Mouse (Mus musculus) small intestine, adult 2 months (tissue): ENCODE results near the gene Rilp. TPM values are rescaled to one million over a fixed set of nuclear protein-coding genes. Genes with fewer than 3 reads are reported as not detected.

ENCODE experiments used
- H3K27ac ChIP-seq: fragments of 200-500 bp; 2 replicates; pipeline ENCODE4 v1.5.1; 2012; ENCODE audit warnings: low read depth, low read length, control low read depth, inconsistent platforms; ENCODE audit not compliant: insufficient read depth
- H3K27me3 ChIP-seq: fragments of 200-500 bp; 2 replicates; pipeline ENCODE4 v1.6.1; 2012; ENCODE audit warnings: mild to moderate bottlenecking, moderate library complexity, low read length, inconsistent platforms; ENCODE audit not compliant: control insufficient read depth, insufficient read depth
- H3K36me3 ChIP-seq: fragments of 200-500 bp; 2 replicates; pipeline ENCODE4 v1.6.1; 2012; ENCODE audit warnings: mild to moderate bottlenecking, low read length, control low read depth, inconsistent platforms; ENCODE audit not compliant: control insufficient read depth, insufficient read depth
- H3K4me1 ChIP-seq: fragments of 200-500 bp; 2 replicates; pipeline ENCODE4 v1.6.1; 2012; ENCODE audit warnings: low read length, inconsistent platforms, mixed read lengths; ENCODE audit not compliant: control insufficient read depth, insufficient read depth, insufficient read length
- H3K4me3 ChIP-seq: fragments of 200-500 bp; 2 replicates; pipeline ENCODE4 v1.5.1; 2012; ENCODE audit warnings: low read depth, mild to moderate bottlenecking, control low read depth, inconsistent platforms, low read length, moderate library complexity
- CTCF ChIP-seq: fragments of 200-500 bp; IDR thresholded peaks from 2 replicates; pipeline ENCODE4 v1.5.1; 2012; ENCODE audit warnings: low read depth, mild to moderate bottlenecking, control low read depth, inconsistent platforms, low read length, moderate library complexity, mixed read lengths; ENCODE audit not compliant: insufficient replicate concordance, insufficient read length; ENCODE audit errors: extremely low read depth
- POLR2A ChIP-seq: fragments of 200-500 bp; IDR thresholded peaks from 2 replicates; pipeline ENCODE4 v1.6.1; 2012; ENCODE audit warnings: low read depth, mild to moderate bottlenecking, control low read depth, inconsistent platforms, low read length, moderate library complexity
- WGBS: fragments of 180-500 bp; shearing (Covaris S2); methylation state at CpG from one replicate; pipeline ENCODE4 v1.1.7; 2018; 5-methylcytosine and 5-hydroxymethylcytosine counted together
- polyA plus RNA-seq: library from polyadenylated mRNA; depleted of rRNA; stranded (reverse); fragments of >200 nt; gene quantifications from 2 replicates; pipeline ENCODE4 v1.2.3, GENCODE M21; 2012

The Rilp gene
- polyA plus RNA-seq, 1 experiment, result 15.0 TPM

DNA sequence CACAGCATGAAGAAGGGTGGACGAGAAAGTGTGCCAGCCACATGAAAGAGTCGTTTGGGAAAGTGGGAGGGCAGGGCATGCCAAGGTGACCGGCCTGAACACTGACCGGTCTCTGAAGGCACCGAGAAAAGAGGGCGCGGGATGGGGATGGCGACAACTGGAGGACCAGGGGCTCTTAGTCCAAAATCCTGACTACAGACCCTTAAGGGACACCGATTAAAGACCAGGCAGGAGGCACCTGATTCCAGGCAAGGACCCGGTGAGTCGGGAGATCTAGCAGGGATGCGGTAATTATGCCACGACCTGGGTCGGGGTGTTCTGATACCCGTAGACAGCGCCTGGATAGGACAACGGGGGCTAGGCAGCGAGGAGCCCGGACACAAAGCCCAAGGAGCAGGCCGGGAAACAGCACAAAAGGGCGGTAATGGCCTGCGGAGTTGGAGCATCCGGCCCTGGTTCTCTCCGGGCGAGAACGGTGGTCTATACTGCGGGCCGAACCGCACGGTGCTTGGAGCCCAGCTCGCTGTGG is 21.0 kb downstream of the Rilp start:
- Histone ChIP-seq H3K36me3 (no peaks in the 10 kb centered on the region), H3K27me3 (no peaks in the 10 kb centered on the region), H3K27ac (peak overlapping the region; percentile 91), H3K4me1 (peaks cover 2% of the 10 kb centered on the region), H3K4me3 (peak overlapping the region; percentile 75)
- WGBS, result under 1% methylated on average over 31 of the region's 31 CpGs
- TF ChIP-seq CTCF (no peak), POLR2A (no peak)

DNA sequence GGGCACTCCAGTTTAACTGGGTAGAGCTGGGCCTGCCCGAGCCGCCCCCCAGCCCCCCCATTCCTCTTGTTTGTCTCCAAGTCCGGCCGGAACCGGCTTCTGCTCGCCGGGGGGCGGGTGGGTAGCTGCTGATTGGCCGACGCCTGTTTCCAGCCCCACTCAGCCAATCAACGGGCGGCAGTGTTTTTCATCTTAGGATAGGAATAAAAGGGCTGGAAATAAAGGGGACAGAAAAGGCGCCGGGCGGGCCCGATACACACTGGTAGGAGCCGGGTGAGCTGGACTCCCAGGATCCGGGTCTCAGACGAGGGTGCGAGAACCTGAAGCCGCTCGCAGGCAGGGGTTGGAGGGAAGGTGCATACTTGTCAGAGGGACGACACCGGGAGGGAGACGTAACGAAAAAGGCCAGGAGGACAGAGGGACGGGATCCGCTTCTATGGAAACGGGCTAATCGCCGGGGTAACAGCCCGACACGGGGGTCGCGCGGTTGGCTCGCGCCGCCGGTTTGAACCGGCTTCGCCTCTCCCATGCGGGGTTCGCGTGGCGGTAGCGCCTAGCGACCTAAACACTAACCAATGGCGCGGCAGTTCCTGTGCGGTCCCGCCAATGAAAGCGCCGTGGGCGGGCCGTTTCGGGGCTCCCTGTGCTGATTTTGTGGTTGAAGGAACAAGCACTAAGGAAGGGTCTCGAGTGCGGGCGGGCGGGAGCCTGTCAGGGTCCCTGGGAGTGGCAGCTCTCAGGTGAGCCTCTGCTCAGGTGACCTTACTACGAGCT is 21.8 kb downstream of the Rilp start, which contains the start of gene Slc43a2:
TSS of gene Slc43a2 (plus strand) at position 226 of the 774 bp plus-strand sequence.
- Histone ChIP-seq H3K27ac (peak within 1 kb of the TSS; percentile 91), H3K4me1 (peaks cover 2% of the 10 kb centered on the region), H3K36me3 (peaks cover 4% of the 10 kb centered on the region; the same call in 1 of the 2 replicates), H3K27me3 (no peaks in the 10 kb centered on the region), H3K4me3 (peak within 1 kb of the TSS; percentile 75)
- WGBS, result 1% methylated on average over 62 of the region's 62 CpGs
- TF ChIP-seq CTCF, result no peak
- peak; percentile 75 for TF ChIP-seq POLR2A

DNA sequence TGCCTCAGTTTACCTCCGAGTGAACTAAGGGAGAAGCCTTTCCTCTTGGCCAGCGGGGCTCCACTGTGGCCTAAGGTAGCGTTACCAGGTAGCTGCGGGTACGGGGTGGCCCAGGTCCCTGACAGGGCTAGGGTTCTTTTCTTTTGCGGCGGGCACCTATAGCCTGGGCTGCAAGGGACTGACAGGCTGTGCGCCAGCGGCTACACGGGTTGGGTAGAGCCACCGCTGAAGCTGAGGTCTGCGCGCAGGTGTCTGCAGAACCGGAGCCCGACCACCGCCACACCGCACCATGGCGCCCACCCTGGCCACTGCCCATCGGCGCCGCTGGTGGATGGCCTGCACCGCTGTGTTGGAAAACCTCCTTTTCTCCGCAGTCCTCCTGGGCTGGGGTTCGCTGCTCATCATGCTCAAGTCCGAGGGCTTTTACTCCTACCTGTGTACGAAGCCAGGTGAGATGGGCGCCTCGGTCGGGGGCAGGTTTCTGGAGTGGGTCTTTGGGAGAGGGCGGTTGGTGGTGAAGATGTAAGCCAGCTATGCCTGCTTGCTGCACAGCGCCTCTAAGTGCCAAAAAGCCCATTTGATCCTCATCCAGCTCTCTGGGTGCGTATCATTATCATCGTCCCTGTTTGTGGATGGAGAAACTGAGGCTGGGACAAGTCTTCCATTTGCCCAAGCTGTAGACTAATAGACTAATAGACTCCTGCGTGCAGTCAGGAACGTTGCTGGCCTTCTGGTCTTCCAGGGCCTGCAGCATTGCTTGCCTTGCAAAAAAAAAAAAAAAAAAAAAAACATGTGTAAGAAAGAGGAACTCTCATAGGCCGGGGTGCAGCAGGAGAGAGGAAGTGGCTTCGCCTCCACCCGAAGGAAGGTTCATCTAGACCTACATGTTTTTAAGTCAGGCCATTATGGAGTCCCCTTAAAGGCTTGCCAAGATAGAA is 22.7 kb downstream of the Rilp start:
- Histone ChIP-seq H3K27me3 (no peaks in the 10 kb centered on the region), H3K36me3 (peaks cover 12% of the 10 kb centered on the region), H3K4me3 (peak overlapping the region; percentile 75), H3K4me1 (peaks cover 7% of the 10 kb centered on the region), H3K27ac (peak overlapping the region; percentile 91)
- WGBS, result 24% methylated on average over 38 of the region's 38 CpGs
- TF ChIP-seq CTCF, result no peak
- peak; percentile 23; the same call in 1 of the 2 replicates for TF ChIP-seq POLR2A

DNA sequence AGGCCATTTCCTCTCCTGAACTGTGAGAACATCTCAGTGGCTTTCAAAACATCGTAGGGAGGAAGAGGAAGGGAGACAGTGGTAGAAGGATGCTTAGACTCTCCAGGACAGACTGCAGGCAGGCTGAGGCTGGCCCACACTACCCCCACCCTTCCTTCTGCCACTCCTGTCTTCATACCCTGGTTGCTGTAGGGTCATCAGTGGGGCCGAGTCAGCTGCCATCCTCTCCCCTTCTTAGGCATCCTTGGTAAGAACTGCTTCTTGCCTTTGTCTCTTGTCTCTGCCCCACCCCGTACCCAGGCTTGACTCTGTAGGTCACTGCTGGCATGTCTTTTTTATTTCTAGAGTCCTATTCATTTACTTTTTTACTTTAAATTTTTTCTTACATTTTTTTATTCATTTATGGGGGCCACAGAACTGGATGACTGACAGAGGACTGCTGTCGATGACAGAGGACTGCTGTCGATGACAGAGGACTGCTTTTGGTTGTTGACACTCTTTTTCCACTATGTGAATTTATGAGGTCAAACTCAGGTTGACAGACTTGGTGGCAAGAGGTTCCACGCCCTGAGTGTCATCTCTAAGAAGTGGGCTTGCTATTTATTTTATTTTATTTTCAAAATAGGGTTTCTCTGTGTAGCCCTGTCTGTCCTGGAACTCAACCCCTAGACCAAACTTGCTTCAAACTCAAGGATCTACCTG is 23.6 kb downstream of the Rilp start:
- no peak for TF ChIP-seq POLR2A
- TF ChIP-seq CTCF, result no peak
- H3K27ac ChIP-seq, result peak overlapping the region; percentile 91
- no peaks in the 10 kb centered on the region for H3K27me3 ChIP-seq
- H3K4me1 ChIP-seq, result peaks cover 14% of the 10 kb centered on the region
- peak overlapping the region; percentile 75 for H3K4me3 ChIP-seq
- WGBS, result 67% methylated on average over 6 of the region's 6 CpGs
- peaks cover 20% of the 10 kb centered on the region for H3K36me3 ChIP-seq

DNA sequence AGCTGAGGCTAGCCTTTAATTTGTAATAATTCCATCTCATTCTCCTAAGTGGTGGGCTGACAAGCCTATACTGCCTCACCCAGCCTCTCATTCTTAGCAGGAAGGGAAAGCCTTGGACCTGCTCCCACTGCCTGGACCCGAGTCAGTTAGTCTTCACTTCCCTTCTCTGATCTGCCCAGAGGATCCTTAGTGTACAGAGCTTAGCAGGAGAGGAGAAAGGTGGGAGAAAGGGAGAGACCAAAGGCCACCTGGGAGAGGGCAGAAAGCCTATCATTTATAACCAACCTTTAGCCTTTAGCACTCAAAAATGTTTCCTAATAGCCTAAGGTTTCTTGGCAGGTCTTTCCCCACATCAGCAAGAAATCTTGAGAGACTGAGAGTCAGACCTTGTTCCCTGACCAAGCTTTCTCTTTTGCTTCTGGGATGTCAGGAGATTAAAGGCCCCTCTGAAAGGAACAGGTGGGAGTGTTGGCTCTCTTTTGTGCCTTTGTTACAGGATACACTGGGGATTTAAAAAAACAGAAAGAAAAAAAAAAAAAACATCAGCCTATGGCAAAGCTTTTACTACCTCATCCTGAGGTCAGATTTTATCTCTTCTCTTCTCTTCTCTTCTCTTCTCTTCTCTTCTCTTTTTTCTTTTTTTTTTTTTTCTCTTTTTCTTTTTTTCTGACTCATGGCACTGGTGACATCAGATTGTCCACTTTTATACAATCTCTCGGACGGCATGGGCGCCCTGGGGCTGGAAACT is 24.6 kb downstream of the Rilp start:
- Histone ChIP-seq H3K4me1 (peaks cover 15% of the 10 kb centered on the region), H3K36me3 (peaks cover 24% of the 10 kb centered on the region), H3K27ac (peak overlapping the region; percentile 91), H3K4me3 (peak overlapping the region; percentile 47), H3K27me3 (no peaks in the 10 kb centered on the region)
- 43% methylated on average over 4 of the region's 4 CpGs for WGBS
- no peak for TF ChIP-seq CTCF
- peak; percentile 50; the same call in 1 of the 2 replicates for TF ChIP-seq POLR2A

DNA sequence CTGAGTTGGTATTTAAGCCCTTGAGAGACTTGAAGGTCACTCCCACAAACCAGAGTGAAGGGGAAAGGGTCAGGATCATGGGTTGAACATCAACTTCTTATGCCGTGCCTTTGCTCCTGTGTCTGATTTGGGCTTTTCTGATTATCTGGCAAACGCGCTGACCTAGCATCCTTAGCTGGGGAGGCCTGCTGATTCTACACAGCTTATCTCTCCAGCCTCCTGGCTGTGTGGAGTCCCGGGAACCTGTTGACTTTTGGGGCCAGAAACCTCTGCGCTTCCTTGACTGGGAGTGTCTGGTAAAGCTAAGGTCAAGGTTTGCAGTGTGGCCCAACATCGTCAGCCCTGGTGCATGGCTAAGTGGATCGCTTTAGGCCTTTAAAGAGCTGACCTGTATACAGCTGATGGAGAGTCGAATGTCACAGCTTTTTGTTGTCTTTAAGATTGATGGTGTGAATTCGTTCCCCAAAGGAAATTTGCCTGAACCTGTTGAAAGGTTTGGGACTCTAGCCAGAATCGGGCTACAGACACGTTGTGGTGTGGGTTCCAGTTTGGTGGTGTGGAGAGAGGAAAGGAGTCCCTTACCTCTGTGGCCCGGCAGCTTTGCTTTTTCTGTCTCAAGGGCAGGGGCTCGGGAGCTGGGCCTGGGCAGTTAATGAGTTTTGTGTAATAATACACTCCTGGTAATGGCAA is 25.4 kb downstream of the Rilp start:
- Histone ChIP-seq H3K36me3 (peaks cover 27% of the 10 kb centered on the region), H3K4me1 (peaks cover 16% of the 10 kb centered on the region), H3K27me3 (no peaks in the 10 kb centered on the region), H3K27ac (peak overlapping the region; percentile 91), H3K4me3 (peak overlapping the region; percentile 47)
- WGBS, result 36% methylated on average over 13 of the region's 13 CpGs
- TF ChIP-seq CTCF, result no peak
- no peak; the same call in 1 of the 2 replicates for TF ChIP-seq POLR2A
